Mouse (Mus musculus): ENCODE measurements around the gene Fam120a. TPM values are rescaled to one million over a fixed set of nuclear protein-coding genes. Genes with fewer than 3 reads are reported as not detected.

The Fam120a gene
- polyA plus RNA-seq, 1 experiment: 101 TPM

DNA sequence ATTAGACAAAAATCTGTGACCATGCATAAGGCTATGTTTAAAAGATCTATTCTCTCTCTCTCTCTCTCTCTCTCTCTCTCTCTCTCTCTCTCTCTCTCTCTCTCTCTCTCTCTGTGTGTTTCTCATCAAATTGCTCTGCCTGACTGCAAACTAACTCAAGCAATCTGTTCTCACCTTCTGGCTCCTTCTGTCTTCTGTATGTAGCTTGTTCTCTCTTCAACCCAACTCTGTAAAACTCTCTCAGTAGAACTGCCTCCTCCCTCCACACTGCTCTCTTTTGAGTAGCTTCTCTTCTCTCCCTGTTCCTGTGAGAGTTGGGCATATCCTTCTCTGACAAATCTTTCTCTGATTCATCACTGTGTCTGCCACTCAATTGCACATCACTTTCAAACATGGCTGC lies 25.1 kb upstream of the Fam120a start:
- no peak for TF ChIP-seq CTCF (IDR thresholded peaks at IDR 0.05; ENCODE audit: low read depth, low read length)
- TF ChIP-seq POLR2A (IDR thresholded peaks at IDR 0.05; ENCODE audit: borderline replicate concordance, low read depth, low read length): no peak
- Histone ChIP-seq H3K4me1 (ENCODE audit: control insufficient read depth, insufficient read depth, low read length) (0 out of 2 replicates have a peak, but pooled peaks cover 4% of the 10 kb centered on the region), H3K4me3 (ENCODE audit: insufficient read depth, low read length) (no peak overlapping the region), H3K27ac (ENCODE audit: insufficient read depth, low read depth, low read length) (no peak overlapping the region)

DNA sequence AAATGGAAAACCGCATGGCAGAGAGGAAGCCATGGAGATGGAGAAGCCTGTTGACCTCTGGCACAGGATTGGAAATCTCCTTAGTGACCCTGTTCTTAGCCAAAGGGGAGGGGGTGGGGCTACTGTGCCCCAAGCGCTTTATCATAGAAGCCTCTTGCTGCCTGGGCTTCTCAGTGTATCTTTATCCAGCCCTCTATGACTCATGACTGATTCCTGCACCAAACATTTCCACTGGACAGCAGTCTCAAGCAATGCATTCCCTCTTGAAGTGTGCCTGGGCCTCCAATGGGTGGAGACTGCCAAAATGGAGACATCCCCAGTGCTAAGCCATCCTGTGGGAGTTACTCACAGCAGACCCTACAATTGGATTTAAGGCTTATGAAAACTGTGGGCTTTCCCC lies 22.3 kb upstream of the Fam120a start:
- TF ChIP-seq POLR2A (IDR thresholded peaks at IDR 0.05; ENCODE audit: borderline replicate concordance, low read depth, low read length) (no peak), CTCF (IDR thresholded peaks at IDR 0.05; ENCODE audit: low read depth, low read length) (no peak)
- Histone ChIP-seq H3K4me3 (ENCODE audit: insufficient read depth, low read length) (no peak overlapping the region), H3K27ac (ENCODE audit: insufficient read depth, low read depth, low read length) (no peak overlapping the region), H3K4me1 (ENCODE audit: control insufficient read depth, insufficient read depth, low read length) (0 out of 2 replicates have a peak, but pooled peaks cover 2% of the 10 kb centered on the region)

- Histone ChIP-seq H3K27ac (ENCODE audit: insufficient read depth, low read depth, low read length) (no peak overlapping the region), H3K4me3 (ENCODE audit: insufficient read depth, low read length) (no peak overlapping the region), H3K4me1 (ENCODE audit: control insufficient read depth, insufficient read depth, low read length) (peaks cover 11% of the 10 kb centered on the region)
- no peak for TF ChIP-seq CTCF (IDR thresholded peaks at IDR 0.05; ENCODE audit: low read depth, low read length)
- no peak for TF ChIP-seq POLR2A (IDR thresholded peaks at IDR 0.05; ENCODE audit: borderline replicate concordance, low read depth, low read length)
These were observed 14.8 kb upstream of the Fam120a start for GRCm38 (mm10) chr13:48982482-48983098.

DNA sequence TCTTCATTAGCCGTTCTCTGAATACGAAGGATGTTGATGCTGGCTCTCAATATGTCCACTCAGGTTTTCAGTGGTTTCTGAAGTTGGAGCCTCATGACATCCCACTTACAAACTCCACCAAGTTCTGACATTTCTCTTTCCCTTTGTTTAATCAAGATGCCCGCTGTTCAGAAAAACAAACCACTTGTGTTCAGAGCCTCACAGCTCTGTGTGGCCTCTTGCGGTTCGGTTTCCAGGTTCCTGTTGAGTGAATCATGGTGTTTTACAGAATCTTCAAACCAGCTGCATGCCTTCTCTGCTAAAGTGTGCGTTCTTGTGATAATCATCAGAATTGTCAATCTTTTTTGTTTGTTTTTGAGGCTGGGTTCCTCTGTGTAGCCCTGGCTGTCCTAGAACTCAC lies 11.3 kb upstream of the Fam120a start:
- Histone ChIP-seq H3K4me1 (ENCODE audit: control insufficient read depth, insufficient read depth, low read length) (peaks cover 24% of the 10 kb centered on the region), H3K27ac (ENCODE audit: insufficient read depth, low read depth, low read length) (no peak overlapping the region), H3K4me3 (ENCODE audit: insufficient read depth, low read length) (no peak overlapping the region)
- TF ChIP-seq POLR2A (IDR thresholded peaks at IDR 0.05; ENCODE audit: borderline replicate concordance, low read depth, low read length) (no peak), CTCF (IDR thresholded peaks at IDR 0.05; ENCODE audit: low read depth, low read length) (no peak)

- H3K4me3 ChIP-seq (ENCODE audit: insufficient read depth, low read length): no peak overlapping the region
- peaks cover 24% of the 10 kb centered on the region for H3K4me1 ChIP-seq (ENCODE audit: control insufficient read depth, insufficient read depth, low read length)
- TF ChIP-seq POLR2A (IDR thresholded peaks at IDR 0.05; ENCODE audit: borderline replicate concordance, low read depth, low read length): no peak
- TF ChIP-seq CTCF (IDR thresholded peaks at IDR 0.05; ENCODE audit: low read depth, low read length): no peak
- no peak overlapping the region for H3K27ac ChIP-seq (ENCODE audit: insufficient read depth, low read depth, low read length)
These were observed 10.0 kb upstream of the Fam120a start for GRCm38 (mm10) chr13:48977858-48978257.

- TF ChIP-seq CTCF (IDR thresholded peaks at IDR 0.05; ENCODE audit: low read depth, low read length) (no peak), POLR2A (IDR thresholded peaks at IDR 0.05; ENCODE audit: borderline replicate concordance, low read depth, low read length) (no peak)
- Histone ChIP-seq H3K4me3 (ENCODE audit: insufficient read depth, low read length) (no peak overlapping the region), H3K4me1 (ENCODE audit: control insufficient read depth, insufficient read depth, low read length) (peaks cover 16% of the 10 kb centered on the region)
These were observed 6.9 kb upstream of the Fam120a start for GRCm38 (mm10) chr13:48974699-48975098.

GRCm38 (mm10) chr13:48974266-48974665 lies 6.4 kb upstream of the Fam120a start:
- TF ChIP-seq POLR2A (IDR thresholded peaks at IDR 0.05; ENCODE audit: borderline replicate concordance, low read depth, low read length): no peak
- no peak for TF ChIP-seq CTCF (IDR thresholded peaks at IDR 0.05; ENCODE audit: low read depth, low read length)
- Histone ChIP-seq H3K4me3 (ENCODE audit: insufficient read depth, low read length) (no peak overlapping the region), H3K27ac (ENCODE audit: insufficient read depth, low read depth, low read length) (no peak overlapping the region), H3K4me1 (ENCODE audit: control insufficient read depth, insufficient read depth, low read length) (peaks cover 16% of the 10 kb centered on the region)

More at GRCm38 (mm10) chr13:48974699-48975098, 6.9 kb upstream of the Fam120a start:
- no peak overlapping the region for H3K27ac ChIP-seq (ENCODE audit: insufficient read depth, low read depth, low read length)

- Histone ChIP-seq H3K27ac (ENCODE audit: insufficient read depth, low read depth, low read length) (no peak overlapping the region), H3K4me3 (ENCODE audit: insufficient read depth, low read length) (no peak overlapping the region), H3K4me1 (ENCODE audit: control insufficient read depth, insufficient read depth, low read length) (peaks cover 15% of the 10 kb centered on the region)
- no peak for TF ChIP-seq CTCF (IDR thresholded peaks at IDR 0.05; ENCODE audit: low read depth, low read length)
- no peak for TF ChIP-seq POLR2A (IDR thresholded peaks at IDR 0.05; ENCODE audit: borderline replicate concordance, low read depth, low read length)
These were observed 5.4 kb upstream of the Fam120a start for GRCm38 (mm10) chr13:48973231-48973630.

GRCm38 (mm10) chr13:48971033-48971432 lies 3.2 kb upstream of the Fam120a start:
- H3K4me3 ChIP-seq (ENCODE audit: insufficient read depth, low read length): no peak overlapping the region
- TF ChIP-seq POLR2A (IDR thresholded peaks at IDR 0.05; ENCODE audit: borderline replicate concordance, low read depth, low read length) (no peak), CTCF (IDR thresholded peaks at IDR 0.05; ENCODE audit: low read depth, low read length) (no peak)
- no peak overlapping the region for H3K27ac ChIP-seq (ENCODE audit: insufficient read depth, low read depth, low read length)
- peaks cover 3% of the 10 kb centered on the region for H3K4me1 ChIP-seq (ENCODE audit: control insufficient read depth, insufficient read depth, low read length)

GRCm38 (mm10) chr13:48970566-48970965 lies 2.7 kb upstream of the Fam120a start:
- TF ChIP-seq CTCF (IDR thresholded peaks at IDR 0.05; ENCODE audit: low read depth, low read length) (no peak), POLR2A (IDR thresholded peaks at IDR 0.05; ENCODE audit: borderline replicate concordance, low read depth, low read length) (no peak)
- Histone ChIP-seq H3K4me1 (ENCODE audit: control insufficient read depth, insufficient read depth, low read length) (peaks cover 3% of the 10 kb centered on the region), H3K4me3 (ENCODE audit: insufficient read depth, low read length) (no peak overlapping the region), H3K27ac (ENCODE audit: insufficient read depth, low read depth, low read length) (no peak overlapping the region)

Measured in bone marrow macrophage, adult 2 months (primary cell).